In genomic region chr5:67013926-67014325, GRCm38 (mm10) we compare ENCODE assay signal across 16 mouse cellular contexts.
"Had no signal": no experiment of that assay in that cellular context is flagged by ENCODE, and none has a peak within 500 bp of the region (broad histone marks: within the 10 kb centered on the region; RNA-seq: fewer than 3 reads in every experiment).

No protein-coding gene starts in this region.

- H3K9me3 ChIP-seq: neural tube, embryonic 13.5 days; neural tube, embryonic 15.5 days; stomach, embryonic 15.5 days had no signal

- H3K27me3 ChIP-seq: neural tube, embryonic 13.5 days; neural tube, embryonic 15.5 days; stomach, embryonic 15.5 days had no signal

- H3K9ac ChIP-seq: neural tube, embryonic 13.5 days; neural tube, embryonic 15.5 days; stomach, embryonic 15.5 days had no signal

- H3K27ac ChIP-seq: neural tube, embryonic 13.5 days; neural tube, embryonic 15.5 days; stomach, embryonic 15.5 days; stomach, postnatal 0 days had no signal

- H3K36me3 ChIP-seq: stomach, embryonic 15.5 days had no signal

- H3K4me1 ChIP-seq: neural tube, embryonic 13.5 days; stomach, embryonic 15.5 days had no signal

- H3K4me3 ChIP-seq: neural tube, embryonic 13.5 days; neural tube, embryonic 15.5 days; stomach, embryonic 15.5 days had no signal

- DNase-seq: retina, postnatal 1 day; right cerebral cortex, adult 18-20 months; right cerebral cortex, postnatal 14 days; right cerebral cortex, postnatal 25 days; right cerebral cortex, postnatal 4 days; spleen, adult 18-20 months; thymus, adult 18-20 months; thymus, adult 2 months; thymus, postnatal 14 days; thymus, postnatal 25 days; thymus, postnatal 36 days; thymus, postnatal 4 days had no signal

- H3K4me2 ChIP-seq: neural tube, embryonic 13.5 days; neural tube, embryonic 15.5 days; stomach, embryonic 15.5 days had no signal
